Mouse (Mus musculus) gastrocnemius, postnatal 4 days (tissue): ENCODE results near the gene Supt4a. TPM values are rescaled to one million over a fixed set of nuclear protein-coding genes. Genes with fewer than 3 reads are reported as not detected.

Experiments used
- DNase-seq, 2 experiments: peaks; one replicate each; pipeline ENCODE4 v3.0.0; 2021 to 2022; ENCODE audit warnings: low spot score in 2 of 2, mixed read lengths in 2 of 2
- microRNA-seq: library from miRNA; unstranded; fragments of <30 nt; microRNA quantifications from one replicate; pipeline ENCODE4 v1.2.0, GENCODE M21; 2021
- total RNA-seq, 2 experiments: library from RNA; stranded (reverse); gene quantifications; 2 replicates each; pipeline ENCODE4 v1.2.3; 2021

Gene Supt4a
- total RNA-seq, 2 experiments from 2014 or later, result 52.1 to 55.5 TPM

DNA sequence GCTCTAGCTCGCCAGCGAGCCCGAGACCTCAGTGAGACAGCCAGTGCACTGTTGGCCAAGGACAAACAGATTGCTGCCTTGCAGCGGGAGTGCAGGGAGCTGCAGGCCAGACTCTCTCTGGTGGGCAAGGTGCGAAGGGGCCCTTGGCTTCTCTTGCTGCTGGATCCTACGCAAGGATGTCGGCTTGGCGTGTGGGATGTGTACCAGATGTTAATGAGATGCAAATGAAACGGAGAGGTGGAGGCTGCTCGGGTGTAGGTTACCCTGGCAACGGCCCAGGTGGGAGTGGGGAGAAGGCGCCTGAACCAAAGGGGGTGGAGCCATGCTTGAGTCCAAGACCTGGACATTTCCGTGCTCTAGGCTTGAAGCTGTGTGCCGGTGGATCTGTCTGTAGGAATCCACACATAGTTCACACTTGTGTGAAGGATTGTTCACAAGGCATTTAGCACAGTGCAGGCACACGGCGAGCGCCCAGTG lies 26.2 kb downstream of the Supt4a start:
- DNase-seq, result no peak

DNA sequence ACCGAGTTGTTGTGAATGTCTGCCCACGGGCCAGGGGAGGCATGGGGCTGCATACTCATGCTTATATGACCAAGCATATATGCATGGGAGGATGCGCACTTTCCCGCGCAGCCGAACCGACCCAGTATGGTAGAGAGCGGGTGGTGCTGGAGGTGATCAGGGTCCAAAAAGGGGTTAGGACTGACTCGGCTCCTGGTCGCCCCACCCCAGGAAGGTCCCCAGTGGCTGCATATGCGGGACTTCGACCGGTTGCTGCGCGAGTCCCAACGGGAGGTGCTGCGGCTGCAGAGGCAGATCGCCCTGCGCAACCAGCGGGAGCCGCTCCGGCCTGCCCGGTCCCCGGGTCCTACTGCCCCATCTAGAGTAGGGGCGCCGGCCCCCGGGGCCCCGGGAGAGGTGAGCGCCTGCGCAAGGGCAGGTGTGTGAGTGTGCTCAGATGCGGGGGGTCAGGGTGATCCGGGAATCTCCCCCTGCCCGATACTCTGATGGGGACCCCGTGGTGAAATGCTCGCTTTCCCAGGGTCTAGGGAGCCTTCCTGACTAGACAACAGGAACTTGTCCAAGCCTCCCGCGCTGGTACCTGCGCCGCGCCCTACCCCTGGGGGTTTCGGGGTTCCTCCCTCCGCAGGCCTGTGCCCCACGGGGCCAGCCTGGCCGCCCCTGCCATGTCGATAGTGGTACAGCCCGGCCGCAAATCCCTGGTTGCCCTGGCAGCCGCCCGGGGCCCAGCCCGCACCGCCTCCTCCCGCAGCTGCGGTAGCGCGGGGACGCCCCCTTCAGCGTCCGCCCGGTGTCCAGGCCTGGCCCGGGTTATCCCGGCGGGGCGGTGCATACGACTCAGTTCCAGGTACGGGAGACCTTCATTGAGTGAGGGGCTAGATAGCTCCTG lies 26.9 kb downstream of the Supt4a start:
- DNase-seq, result no peak

GRCm38 (mm10) chr11:87768745-87769144 lies 31.4 kb downstream of the Supt4a start:
- no peak for DNase-seq

GRCm38 (mm10) chr11:87770989-87771388 lies 33.6 kb downstream of the Supt4a start:
- DNase-seq, result peak in 1 of 2 experiments; percentile 60

GRCm38 (mm10) chr11:87772354-87772753 lies 35.0 kb downstream of the Supt4a start:
- DNase-seq, result no peak

GRCm38 (mm10) chr11:87778100-87778765 lies 40.9 kb downstream of the Supt4a start:
- DNase-seq, result peak in 1 of 2 experiments; percentile 36

DNA sequence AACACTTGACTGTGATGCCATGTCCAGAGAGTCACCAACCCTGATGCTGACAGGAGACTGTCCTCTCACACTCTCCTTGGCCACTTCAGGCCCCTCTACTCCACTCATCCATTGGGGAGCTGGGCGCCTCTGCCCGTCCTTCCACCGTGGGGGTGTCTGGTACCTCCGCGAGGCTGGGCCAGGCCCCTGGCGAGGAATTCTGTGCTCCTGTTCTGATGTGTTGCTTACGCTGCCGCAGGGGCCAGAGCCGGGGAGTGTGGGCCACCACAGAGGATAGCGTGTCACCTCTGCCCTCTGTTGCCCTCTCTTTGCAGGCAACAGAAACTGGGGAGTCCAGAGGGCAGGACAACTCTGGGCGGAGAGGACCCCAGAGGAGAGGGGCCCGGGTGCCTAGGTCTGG lies 41.6 kb downstream of the Supt4a start:
- no peak for DNase-seq

DNA sequence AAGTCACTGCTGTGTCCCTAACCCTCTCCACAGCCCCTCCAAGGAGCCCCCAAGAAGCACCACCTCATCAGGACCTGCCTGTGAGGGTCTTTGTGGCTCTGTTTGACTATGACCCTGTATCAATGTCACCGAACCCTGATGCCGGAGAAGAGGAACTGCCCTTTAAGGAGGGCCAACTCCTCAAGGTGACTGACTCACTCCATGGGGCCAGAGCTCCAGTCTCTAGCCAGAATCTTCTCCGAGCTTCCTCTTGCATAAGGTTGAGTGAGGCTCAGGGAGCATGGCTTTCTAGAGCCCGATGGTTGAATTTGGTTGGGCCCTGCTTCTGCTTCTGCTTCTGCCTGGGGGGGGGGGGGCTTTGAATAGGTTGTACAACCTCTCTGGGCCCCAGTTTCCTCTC lies 42.0 kb downstream of the Supt4a start:
- DNase-seq, result no peak

DNA sequence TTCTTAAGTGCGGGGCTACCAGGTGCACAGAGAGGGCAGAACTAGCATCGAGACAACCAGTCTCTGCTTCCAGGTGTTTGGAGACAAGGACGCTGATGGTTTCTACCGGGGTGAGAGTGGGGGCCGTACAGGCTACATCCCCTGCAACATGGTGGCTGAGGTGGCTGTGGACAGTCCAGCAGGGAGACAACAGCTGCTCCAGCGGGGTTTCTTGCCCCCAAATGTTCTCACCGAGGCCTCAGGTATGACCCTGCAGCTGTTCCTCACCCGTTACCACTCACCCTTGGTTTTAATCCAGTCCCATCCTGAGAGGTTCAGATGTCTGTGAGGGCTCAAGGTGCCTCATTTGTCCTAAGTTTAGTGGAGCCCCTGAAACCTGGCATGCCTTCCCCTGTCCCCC lies 42.8 kb downstream of the Supt4a start:
- DNase-seq, result no peak

- no peak for DNase-seq
Observed at GRCm38 (mm10) chr11:87790088-87790487, 52.7 kb downstream of the Supt4a start.

Small RNA genes lying within 50 kb of the gene (microRNA-seq; reads per million reads assigned to microRNA genes)
- gene Mir142 (not detected), gene Mir142b (not detected)

Other genes with a start within 250 kb of the Supt4a start
- not detected for gene Gm11492, start 170.9 kb upstream of the Supt4a start, total RNA-seq
- 10 to 100 TPM; 59.0 to 78.8 TPM for gene Sept4, start 168.6 kb upstream of the Supt4a start, total RNA-seq
- 10 to 100 TPM; 21.5 to 22.4 TPM for gene Mtmr4, start 145.4 kb upstream of the Supt4a start, total RNA-seq
- gene Hsf5, start 120.4 kb upstream of the Supt4a start, total RNA-seq, result under 1 TPM; 0.10 to 0.17 TPM
- gene Rnf43, start 74.8 kb upstream of the Supt4a start, total RNA-seq, result under 1 TPM; 0.17 to 0.29 TPM
- gene Tspoap1, start 23.0 kb downstream of the Supt4a start, total RNA-seq, result under 1 TPM; 0.18 to 0.39 TPM
- under 1 TPM; 0.34 to 0.93 TPM for gene Mpo, start 56.0 kb downstream of the Supt4a start, total RNA-seq
- gene Lpo, start 90.7 kb downstream of the Supt4a start, total RNA-seq, result not detected
- gene Mks1, start 115.7 kb downstream of the Supt4a start, total RNA-seq, result 1 to 10 TPM; 5.3 to 6.6 TPM
- gene Epx, start 138.0 kb downstream of the Supt4a start, total RNA-seq, result not detected
- not detected for gene Olfr462, start 154.7 kb downstream of the Supt4a start, total RNA-seq
- gene Olfr463, start 159.8 kb downstream of the Supt4a start, total RNA-seq, result not detected
- not detected for gene Olfr464, start 183.4 kb downstream of the Supt4a start, total RNA-seq
- 100 to 1,000 TPM; 113 to 114 TPM for gene Dynll2, start 250.0 kb downstream of the Supt4a start, total RNA-seq